Mouse (Mus musculus) embryonic facial prominence, embryonic 15.5 days (tissue): ENCODE results near the gene Nlrx1. TPM values are rescaled to one million over a fixed set of nuclear protein-coding genes. Genes with fewer than 3 reads are reported as not detected.

Experiments
- ATAC-seq: fragments of 200-750 bp; cut with Nextera tagmentation; 2 replicates; pipeline ENCODE4 v1.8.0; 2017; ENCODE audit warnings: low read depth, moderate TSS enrichment; ENCODE audit not compliant: insufficient number of reproducible peaks, low FRiP score, low TSS enrichment
- H3K27ac ChIP-seq: fragments of 300-500 bp; sonication (generic); replicated peaks from 2 replicates; pipeline ENCODE4 v1.5.1; 2015; ENCODE audit warnings: mild to moderate bottlenecking, inconsistent platforms
- H3K27me3 ChIP-seq: fragments of 300-500 bp; sonication (generic); 2 replicates; pipeline ENCODE4 v1.6.1; 2015; ENCODE audit warnings: inconsistent platforms
- H3K36me3 ChIP-seq: fragments of 300-500 bp; sonication (generic); 2 replicates; pipeline ENCODE4 v1.6.1; 2015; ENCODE audit warnings: mild to moderate bottlenecking, inconsistent platforms
- H3K4me1 ChIP-seq: fragments of 300-500 bp; sonication (generic); 2 replicates; pipeline ENCODE4 v1.6.1; 2015; ENCODE audit warnings: inconsistent platforms
- H3K4me2 ChIP-seq: fragments of 300-500 bp; sonication (generic); replicated peaks from 2 replicates; pipeline ENCODE4 v1.6.1; 2015; ENCODE audit warnings: mild to moderate bottlenecking, inconsistent platforms
- H3K4me3 ChIP-seq: fragments of 300-500 bp; sonication (generic); replicated peaks from 2 replicates; pipeline ENCODE4 v1.5.1; 2015; ENCODE audit warnings: mild to moderate bottlenecking, inconsistent platforms
- H3K9ac ChIP-seq: fragments of 300-500 bp; sonication (generic); 2 replicates; pipeline ENCODE4 v1.6.1; 2015; ENCODE audit warnings: inconsistent platforms
- H3K9me3 ChIP-seq: fragments of 300-500 bp; sonication (generic); replicated peaks from 2 replicates; pipeline ENCODE4 v1.6.1; 2016; ENCODE audit warnings: inconsistent platforms
- WGBS: fragments of 180-500 bp; shearing (Covaris S2); methylation state at CpG from one replicate; pipeline ENCODE4 v1.1.7; 2015; 5-methylcytosine and 5-hydroxymethylcytosine counted together
- polyA plus RNA-seq: library from polyadenylated mRNA; unstranded; fragments of >200 nt; fragmentation: Nextera tagmentation; extraction: Ambion mirVana; gene quantifications from 2 replicates; pipeline ENCODE4 v1.2.1, GENCODE M21; 2015

Nlrx1 gene
- polyA plus RNA-seq, 1 experiment from 2014 or later, result 14.6 TPM

- peak overlapping the region; percentile 22; the same call in 1 of the 2 replicates for H3K4me2 ChIP-seq
- 43% methylated on average over 26 of the region's 26 CpGs for whole genome bisulfite sequencing
- ATAC-seq, result 0 out of 2 replicates have a peak, but pooled peaks have one; percentile 51
Observed at GRCm38 (mm10) chr9:44249181-44250146, 18.9 kb downstream of the Nlrx1 start.

GRCm38 (mm10) chr9:44247907-44248306, 20.5 kb downstream of the Nlrx1 start:
- H3K9me3 ChIP-seq, result no peaks in the 10 kb centered on the region
- ATAC-seq, result no peak
- no peaks in the 10 kb centered on the region for H3K36me3 ChIP-seq
- H3K9ac ChIP-seq, result no peak overlapping the region
- H3K4me2 ChIP-seq, result no peak overlapping the region
- H3K4me1 ChIP-seq, result peaks cover 9% of the 10 kb centered on the region; the same call in 1 of the 2 replicates
- no peaks in the 10 kb centered on the region for H3K27me3 ChIP-seq
- H3K27ac ChIP-seq, result no peak overlapping the region
- no peak overlapping the region for H3K4me3 ChIP-seq
- WGBS, result 78% methylated on average over 6 of the region's 6 CpGs

More at GRCm38 (mm10) chr9:44249181-44250146, 18.9 kb downstream of the Nlrx1 start:
- Histone ChIP-seq H3K9me3 (no peaks in the 10 kb centered on the region), H3K4me1 (peaks cover 25% of the 10 kb centered on the region), H3K36me3 (no peaks in the 10 kb centered on the region), H3K9ac (no peak overlapping the region), H3K27me3 (no peaks in the 10 kb centered on the region), H3K4me3 (no peak overlapping the region), H3K27ac (no peak overlapping the region)

- Histone ChIP-seq H3K27ac (no peak overlapping the region), H3K27me3 (no peaks in the 10 kb centered on the region), H3K9me3 (no peaks in the 10 kb centered on the region), H3K4me3 (no peak overlapping the region), H3K9ac (no peak overlapping the region), H3K36me3 (no peaks in the 10 kb centered on the region), H3K4me2 (no peak overlapping the region), H3K4me1 (no peaks in the 10 kb centered on the region)
- ATAC-seq, result no peak
- 46% methylated on average over 2 of the region's 2 CpGs for WGBS
Observed at GRCm38 (mm10) chr9:44243621-44244020, 24.8 kb downstream of the Nlrx1 start.

GRCm38 (mm10) chr9:44241418-44241817, 27.0 kb downstream of the Nlrx1 start:
- Histone ChIP-seq H3K4me2 (no peak overlapping the region), H3K4me1 (no peaks in the 10 kb centered on the region), H3K36me3 (no peaks in the 10 kb centered on the region), H3K27me3 (no peaks in the 10 kb centered on the region), H3K4me3 (no peak overlapping the region), H3K9me3 (no peaks in the 10 kb centered on the region), H3K9ac (no peak overlapping the region), H3K27ac (no peak overlapping the region)
- 73% methylated on average over 9 of the region's 9 CpGs for WGBS
- no peak for ATAC-seq

- Histone ChIP-seq H3K9me3 (no peaks in the 10 kb centered on the region), H3K36me3 (no peaks in the 10 kb centered on the region), H3K9ac (no peak overlapping the region), H3K4me2 (no peak overlapping the region), H3K4me3 (no peak overlapping the region), H3K4me1 (no peaks in the 10 kb centered on the region), H3K27me3 (no peaks in the 10 kb centered on the region), H3K27ac (no peak overlapping the region)
- no peak for ATAC-seq
- WGBS, result 47% methylated on average over 5 of the region's 5 CpGs
Observed at GRCm38 (mm10) chr9:44240911-44241310, 27.5 kb downstream of the Nlrx1 start.

- Histone ChIP-seq H3K36me3 (no peaks in the 10 kb centered on the region), H3K27me3 (no peaks in the 10 kb centered on the region), H3K4me2 (no peak within 1 kb of the TSS), H3K9ac (no peak within 1 kb of the TSS), H3K4me1 (no peaks in the 10 kb centered on the region), H3K4me3 (no peak within 1 kb of the TSS), H3K27ac (no peak within 1 kb of the TSS), H3K9me3 (no peaks in the 10 kb centered on the region)
- WGBS, result 38% methylated on average over 2 of the region's 2 CpGs
- ATAC-seq, result no peak
Observed at GRCm38 (mm10) chr9:44240399-44240798, 28.0 kb downstream of the Nlrx1 start, which contains the start of gene Ccdc153. Gene Ccdc153, plus strand, starts transcription at chr9:44240676.

GRCm38 (mm10) chr9:44239447-44239846, 29.0 kb downstream of the Nlrx1 start:
- no peak overlapping the region for H3K4me3 ChIP-seq
- H3K27ac ChIP-seq, result no peak overlapping the region
- H3K36me3 ChIP-seq, result no peaks in the 10 kb centered on the region
- WGBS, result 6% methylated on average over 5 of the region's 5 CpGs
- no peak for ATAC-seq
- H3K27me3 ChIP-seq, result no peaks in the 10 kb centered on the region
- H3K4me1 ChIP-seq, result no peaks in the 10 kb centered on the region
- H3K9ac ChIP-seq, result no peak overlapping the region
- H3K9me3 ChIP-seq, result no peaks in the 10 kb centered on the region
- H3K4me2 ChIP-seq, result no peak overlapping the region

GRCm38 (mm10) chr9:44238501-44239190, 29.8 kb downstream of the Nlrx1 start:
- no peaks in the 10 kb centered on the region for H3K4me1 ChIP-seq
- no peak overlapping the region for H3K4me2 ChIP-seq
- H3K27ac ChIP-seq, result no peak overlapping the region
- WGBS, result 80% methylated on average over 17 of the region's 17 CpGs
- no peak overlapping the region for H3K9ac ChIP-seq
- no peaks in the 10 kb centered on the region for H3K9me3 ChIP-seq
- no peaks in the 10 kb centered on the region for H3K27me3 ChIP-seq
- no peak overlapping the region for H3K4me3 ChIP-seq
- no peak for ATAC-seq
- H3K36me3 ChIP-seq, result no peaks in the 10 kb centered on the region

- peaks cover 9% of the 10 kb centered on the region for H3K4me1 ChIP-seq
- no peak overlapping the region for H3K27ac ChIP-seq
- WGBS, result 54% methylated on average over 4 of the region's 4 CpGs
- H3K4me3 ChIP-seq, result no peak overlapping the region
- no peak overlapping the region for H3K4me2 ChIP-seq
- H3K9ac ChIP-seq, result no peak overlapping the region
- H3K36me3 ChIP-seq, result no peaks in the 10 kb centered on the region
- no peak for ATAC-seq
- H3K27me3 ChIP-seq, result no peaks in the 10 kb centered on the region
- no peaks in the 10 kb centered on the region for H3K9me3 ChIP-seq
Observed at GRCm38 (mm10) chr9:44237128-44237527, 31.3 kb downstream of the Nlrx1 start.

- no peaks in the 10 kb centered on the region for H3K27me3 ChIP-seq
- no peak overlapping the region for H3K4me2 ChIP-seq
- H3K9ac ChIP-seq, result no peak overlapping the region
- 0 out of 2 replicates have a peak overlapping the region, but pooled peaks have one; percentile 48 for H3K27ac ChIP-seq
- H3K4me1 ChIP-seq, result peaks cover 15% of the 10 kb centered on the region
- no peak for ATAC-seq
- no peaks in the 10 kb centered on the region for H3K9me3 ChIP-seq
- H3K36me3 ChIP-seq, result no peaks in the 10 kb centered on the region
- 43% methylated on average over 4 of the region's 4 CpGs for WGBS
- H3K4me3 ChIP-seq, result no peak overlapping the region
Observed at GRCm38 (mm10) chr9:44236601-44237000, 31.8 kb downstream of the Nlrx1 start.
